Mouse (Mus musculus) MEL (cell line): ENCODE data around the gene Nfatc4. TPM values are rescaled to one million over a fixed set of nuclear protein-coding genes. Genes with fewer than 3 reads are reported as not detected.

Experiments used
- DNase-seq: peaks from one replicate; pipeline ENCODE4 v3.0.0; 2011; ENCODE audit warnings: low read depth, low spot score
- H3K27ac ChIP-seq: 2 replicates; pipeline ENCODE4 v1.5.1; 2012; ENCODE audit warnings: low read depth, mild to moderate bottlenecking, control low read depth, low read length, moderate library complexity; ENCODE audit not compliant: control insufficient read depth
- H3K27me3 ChIP-seq, 2 experiments: fragments of 150-350 bp in 1 of 2; sonication (generic) in 1 of 2; 2 replicates each; pipeline ENCODE4 v1.6.1; 2012; ENCODE audit warnings: low read length in 2 of 2, mild to moderate bottlenecking in 2 of 2, improper control_type of control experiment in 1 of 2, moderate library complexity in 1 of 2; ENCODE audit not compliant: insufficient read depth in 2 of 2, control insufficient read depth in 1 of 2
- H3K36me3 ChIP-seq, 2 experiments: 2 replicates each; pipeline ENCODE4 v1.6.1; 2012 to 2014; ENCODE audit warnings: low read length in 2 of 2, improper control_type of control experiment in 1 of 2, inconsistent platforms in 1 of 2, mild to moderate bottlenecking in 1 of 2; ENCODE audit not compliant: insufficient read depth in 2 of 2, control insufficient read depth in 1 of 2
- H3K4me1 ChIP-seq, 2 experiments: fragments of 150-350 bp in 1 of 2; sonication (generic) in 1 of 2; 2 replicates each; pipeline ENCODE4 v1.6.1; 2012; ENCODE audit warnings: low read length in 2 of 2, improper control_type of control experiment in 1 of 2, mild to moderate bottlenecking in 1 of 2; ENCODE audit not compliant: insufficient read depth in 2 of 2, control insufficient read depth in 1 of 2
- H3K4me3 ChIP-seq, 2 experiments: fragments of 150-350 bp in 1 of 2; sonication (generic) in 1 of 2; 2 replicates each; pipeline ENCODE4 v1.5.1; 2012; ENCODE audit warnings: low read depth in 2 of 2, low read length in 2 of 2, mild to moderate bottlenecking in 2 of 2, moderate library complexity in 2 of 2, control low read depth in 1 of 2, improper control_type of control experiment in 1 of 2; ENCODE audit not compliant: control insufficient read depth in 1 of 2, insufficient read depth in 1 of 2
- H3K79me2 ChIP-seq: 2 replicates; pipeline ENCODE4 v1.6.1; 2012; ENCODE audit warnings: mild to moderate bottlenecking, low read length, moderate library complexity; ENCODE audit not compliant: control insufficient read depth, poor library complexity, insufficient read depth
- H3K9ac ChIP-seq: 2 replicates; pipeline ENCODE4 v1.6.1; 2012; ENCODE audit warnings: low read depth, mild to moderate bottlenecking, control low read depth, low read length, moderate library complexity; ENCODE audit not compliant: control insufficient read depth, poor library complexity, severe bottlenecking
- H3K9me3 ChIP-seq: fragments of 150-350 bp; sonication (generic); replicated peaks from 2 replicates; pipeline ENCODE4 v1.6.1; 2012; ENCODE audit warnings: mild to moderate bottlenecking, low read length, improper control_type of control experiment, moderate library complexity; ENCODE audit not compliant: insufficient read depth
- BHLHE40 ChIP-seq: IDR thresholded peaks from 2 replicates; pipeline ENCODE4 v1.6.1; 2012; ENCODE audit warnings: low read depth, mild to moderate bottlenecking, inconsistent platforms, low read length, improper control_type of control experiment, borderline replicate concordance
- CHD1 ChIP-seq: IDR thresholded peaks from 2 replicates; pipeline ENCODE4 v1.6.1; 2012; ENCODE audit warnings: low read depth, mild to moderate bottlenecking, inconsistent platforms, low read length, improper control_type of control experiment
- CTCF ChIP-seq, 3 experiments: IDR thresholded peaks in 2 of 3; conservative IDR thresholded peaks in 1 of 3; 2 replicates each; pipeline ENCODE4 v1.5.1; 2011 to 2012; ENCODE audit warnings: low read length in 3 of 3, low read depth in 2 of 3, mild to moderate bottlenecking in 2 of 3, improper control_type of control experiment in 1 of 3, inconsistent platforms in 1 of 3, mixed read lengths in 1 of 3, moderate library complexity in 1 of 3; ENCODE audit not compliant: control insufficient read depth in 1 of 3, insufficient read depth in 1 of 3, poor library complexity in 1 of 3, severe bottlenecking in 1 of 3
- EP300 ChIP-seq, 2 experiments: IDR thresholded peaks; 2 replicates each; pipeline ENCODE4 v1.6.1; 2011; ENCODE audit warnings: improper control_type of control experiment in 2 of 2, low read length in 2 of 2, low read depth in 1 of 2, mild to moderate bottlenecking in 1 of 2
- ETS1 ChIP-seq: IDR thresholded peaks from 2 replicates; pipeline ENCODE4 v1.6.1; 2012; ENCODE audit warnings: low read depth, mild to moderate bottlenecking, inconsistent platforms, low read length, improper control_type of control experiment, moderate library complexity
- GABPA ChIP-seq: IDR thresholded peaks from 2 replicates; pipeline ENCODE4 v1.6.1; 2012; ENCODE audit warnings: low read depth, mild to moderate bottlenecking, inconsistent platforms, low read length, improper control_type of control experiment, moderate library complexity
- GATA1 ChIP-seq: IDR thresholded peaks from 2 replicates; pipeline ENCODE4 v1.6.1; 2011; ENCODE audit warnings: low read depth, low read length, improper control_type of control experiment
- HCFC1 ChIP-seq: IDR thresholded peaks from 2 replicates; pipeline ENCODE4 v1.6.1; 2012; ENCODE audit warnings: low read depth, mild to moderate bottlenecking, inconsistent platforms, low read length, improper control_type of control experiment, moderate library complexity
- JUND ChIP-seq: IDR thresholded peaks from 2 replicates; pipeline ENCODE4 v1.6.1; 2011; ENCODE audit warnings: low read depth, mild to moderate bottlenecking, improper control_type of control experiment, low read length
- KAT2A ChIP-seq: conservative IDR thresholded peaks from 2 replicates; pipeline ENCODE4 v1.6.1; 2012; ENCODE audit warnings: low read depth, low read length, improper control_type of control experiment, inconsistent platforms
- MAFK ChIP-seq: IDR thresholded peaks from 2 replicates; pipeline ENCODE4 v1.6.1; 2011; ENCODE audit warnings: low read depth, mild to moderate bottlenecking, low read length, improper control_type of control experiment, borderline replicate concordance
- MAX ChIP-seq: IDR thresholded peaks from 2 replicates; pipeline ENCODE4 v1.6.1; 2011; ENCODE audit warnings: low read length, improper control_type of control experiment
- MAZ ChIP-seq: IDR thresholded peaks from 2 replicates; pipeline ENCODE4 v1.6.1; 2012; ENCODE audit warnings: low read depth, mild to moderate bottlenecking, inconsistent platforms, low read length, improper control_type of control experiment
- MEF2A ChIP-seq: IDR thresholded peaks from 2 replicates; pipeline ENCODE4 v1.6.1; 2014; ENCODE audit warnings: low read depth, mild to moderate bottlenecking, inconsistent platforms, low read length, improper control_type of control experiment; ENCODE audit not compliant: poor library complexity, insufficient replicate concordance, severe bottlenecking; ENCODE audit errors: extremely low read depth
- MXI1 ChIP-seq: IDR thresholded peaks from 2 replicates; pipeline ENCODE4 v1.6.1; 2011; ENCODE audit warnings: mild to moderate bottlenecking, low read depth, low read length, improper control_type of control experiment
- MYB ChIP-seq: IDR thresholded peaks from 2 replicates; pipeline ENCODE4 v1.6.1; 2011; ENCODE audit warnings: mild to moderate bottlenecking, low read depth, low read length, improper control_type of control experiment
- MYC ChIP-seq: IDR thresholded peaks from 2 replicates; pipeline ENCODE4 v1.6.1; 2011; ENCODE audit warnings: low read depth, mild to moderate bottlenecking, low read length, improper control_type of control experiment, moderate library complexity
- NELFE ChIP-seq: IDR thresholded peaks from 2 replicates; pipeline ENCODE4 v1.6.1; 2011; ENCODE audit warnings: low read depth, low read length, improper control_type of control experiment
- NRF1 ChIP-seq: IDR thresholded peaks from 2 replicates; pipeline ENCODE4 v1.6.1; 2014; ENCODE audit warnings: low read depth, mild to moderate bottlenecking, inconsistent platforms, low read length, improper control_type of control experiment, moderate library complexity; ENCODE audit not compliant: poor library complexity, insufficient read depth, severe bottlenecking
- POLR2AphosphoS5 ChIP-seq: IDR thresholded peaks from 2 replicates; pipeline ENCODE4 v1.6.1; 2012; ENCODE audit warnings: low read depth, borderline replicate concordance, mild to moderate bottlenecking, inconsistent platforms, low read length, moderate library complexity, mixed read lengths
- RAD21 ChIP-seq: IDR thresholded peaks from 2 replicates; pipeline ENCODE4 v1.6.1; 2011; ENCODE audit warnings: mild to moderate bottlenecking, low read depth, low read length, improper control_type of control experiment
- SIN3A ChIP-seq: IDR thresholded peaks from 2 replicates; pipeline ENCODE4 v1.6.1; 2012; ENCODE audit warnings: low read length, improper control_type of control experiment, inconsistent platforms
- SMC3 ChIP-seq: IDR thresholded peaks from 2 replicates; pipeline ENCODE4 v1.6.1; 2011; ENCODE audit warnings: low read depth, low read length, improper control_type of control experiment
- TAL1 ChIP-seq: IDR thresholded peaks from 2 replicates; pipeline ENCODE4 v1.6.1; 2012; ENCODE audit warnings: mild to moderate bottlenecking, inconsistent platforms, low read length, moderate library complexity, mixed read lengths
- TBP ChIP-seq: IDR thresholded peaks from 2 replicates; pipeline ENCODE4 v1.8.0; 2011; ENCODE audit warnings: low read depth, low read length, improper control_type of control experiment
- TCF12 ChIP-seq: IDR thresholded peaks from 2 replicates; pipeline ENCODE4 v1.6.1; 2014; ENCODE audit warnings: low read depth, mild to moderate bottlenecking, inconsistent platforms, low read length, improper control_type of control experiment, moderate library complexity
- UBTF ChIP-seq: IDR thresholded peaks from 2 replicates; pipeline ENCODE4 v1.6.1; 2012; ENCODE audit warnings: low read depth, mild to moderate bottlenecking, inconsistent platforms, low read length, improper control_type of control experiment, moderate library complexity, borderline replicate concordance; ENCODE audit not compliant: insufficient read depth
- USF2 ChIP-seq, 2 experiments: IDR thresholded peaks; 2 replicates each; pipeline ENCODE4 v1.6.1; 2011 to 2012; ENCODE audit warnings: improper control_type of control experiment in 2 of 2, low read length in 2 of 2, borderline replicate concordance in 1 of 2, inconsistent platforms in 1 of 2, low read depth in 1 of 2, mild to moderate bottlenecking in 1 of 2; ENCODE audit not compliant: insufficient read depth in 1 of 2
- ZC3H11A ChIP-seq: IDR thresholded peaks from 2 replicates; pipeline ENCODE4 v1.6.1; 2012; ENCODE audit warnings: low read depth, mild to moderate bottlenecking, inconsistent platforms, low read length, improper control_type of control experiment
- ZKSCAN1 ChIP-seq: IDR thresholded peaks from 2 replicates; pipeline ENCODE4 v1.6.1; 2012; ENCODE audit warnings: low read depth, mild to moderate bottlenecking, inconsistent platforms, low read length, improper control_type of control experiment, moderate library complexity
- ZNF384 ChIP-seq: IDR thresholded peaks from 2 replicates; pipeline ENCODE4 v1.6.1; 2012; ENCODE audit warnings: low read depth, mild to moderate bottlenecking, inconsistent platforms, low read length, improper control_type of control experiment
- polyA plus RNA-seq, 2 experiments: library from polyadenylated mRNA; stranded (reverse) in 1 of 2; unstranded in 1 of 2; fragments of >175 nt in 1 of 2; fragments of >200 nt in 1 of 2; gene quantifications; 2 replicates each; pipeline versions ENCODE4 v1.2.1 to v1.2.4; 2012; ENCODE audit warnings: low replicate concordance in 2 of 2, low read depth in 1 of 2; ENCODE audit not compliant: insufficient read length in 2 of 2, insufficient read depth in 1 of 2, missing spikeins in 1 of 2
- total RNA-seq: library from RNA; depleted of rRNA; stranded (reverse); fragments of 300-350 nt; gene quantifications from 2 replicates; pipeline ENCODE4 v1.2.3, GENCODE M21; 2012

The Nfatc4 gene
- total and polyA plus RNA-seq, 3 experiments = 0.27 to 0.71 TPM; not detected in 1

GRCm38 (mm10) chr14:55780736-55781135, 42.2 kb upstream of the Nfatc4 start:
- H3K4me3 ChIP-seq = no peak overlapping the region
- no peaks in the 10 kb centered on the region for H3K79me2 ChIP-seq
- no peaks in the 10 kb centered on the region for H3K9me3 ChIP-seq
- no peak overlapping the region for H3K9ac ChIP-seq
- H3K27ac ChIP-seq = no peak overlapping the region
- DNase-seq = no peak
- TF ChIP-seq MEF2A = no peak
- TF ChIP-seq SMC3 = no peak
- TF ChIP-seq NRF1 = no peak
- no peak for TF ChIP-seq ZC3H11A
- no peak for TF ChIP-seq UBTF
- TF ChIP-seq KAT2A = no peak
- TF ChIP-seq NELFE = no peak
- TF ChIP-seq MAZ = no peak
- no peak for TF ChIP-seq POLR2AphosphoS5
- TF ChIP-seq JUND = no peak
- no peak for TF ChIP-seq MYC
- TF ChIP-seq ZNF384 = no peak
- no peaks in the 10 kb centered on the region for H3K27me3 ChIP-seq
- peaks cover 0 to 7% of the 10 kb centered on the region in 2 experiments; a peak in 2 of 4 replicates for H3K36me3 ChIP-seq
- peaks cover 5 to 12% of the 10 kb centered on the region in 2 experiments; a peak in 3 of 4 replicates for H3K4me1 ChIP-seq

DNA sequence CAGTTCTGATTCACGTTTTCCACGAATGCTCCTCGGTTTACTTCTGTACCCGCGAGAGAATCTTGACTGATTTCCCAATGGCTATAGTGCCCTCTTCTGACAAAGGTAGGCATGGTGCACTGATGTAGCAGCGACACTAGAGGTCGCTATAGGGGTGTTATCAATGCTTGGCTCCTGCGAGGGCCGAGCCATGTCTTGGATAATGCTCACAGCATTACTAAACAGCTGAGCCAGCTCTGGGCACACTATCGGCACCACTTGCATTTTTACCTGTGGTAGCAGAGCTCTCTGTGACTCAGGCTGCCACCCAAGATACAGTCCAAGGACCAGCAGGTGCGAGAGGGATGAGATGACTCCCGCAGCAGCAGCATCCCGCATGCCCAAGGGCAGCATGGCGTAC, 41.6 kb upstream of the Nfatc4 start:
- peak; percentile 86 for DNase-seq
- H3K4me1 ChIP-seq = peaks cover 5 to 12% of the 10 kb centered on the region in 2 experiments; a peak in 3 of 4 replicates
- no peaks in the 10 kb centered on the region for H3K27me3 ChIP-seq
- no peak overlapping the region for H3K27ac ChIP-seq
- H3K9me3 ChIP-seq = no peaks in the 10 kb centered on the region
- no peaks in the 10 kb centered on the region for H3K79me2 ChIP-seq
- peaks cover 0 to 7% of the 10 kb centered on the region in 2 experiments; a peak in 2 of 4 replicates for H3K36me3 ChIP-seq
- H3K4me3 ChIP-seq = no peak overlapping the region
- no peak overlapping the region for H3K9ac ChIP-seq
- TF ChIP-seq SIN3A (peak; percentile 83), GATA1 (peak; percentile 57), UBTF (no peak), JUND (no peak), TAL1 (no peak), HCFC1 (peak; percentile 59), MAX (no peak), USF2 (IDR thresholded peaks at IDR 0.05; ENCODE audit: borderline replicate concordance in 1 of 2, insufficient read depth in 1 of 2, low read depth in 1 of 2, low read length in 2 of 2) (no peak), ETS1 (peak; percentile 29; the same call in 1 of the 2 replicates), BHLHE40 (peak; percentile 61), MAZ (0 out of 2 replicates have a peak, but pooled peaks have one; percentile 26), MYB (no peak), MXI1 (0 out of 2 replicates have a peak, but pooled peaks have one; percentile 49), ZC3H11A (peak; percentile 94), CTCF (IDR thresholded peaks at IDR 0.05 in 2 of 3, conservative IDR thresholded peaks at IDR 0.05 in 1 of 3; ENCODE audit: control insufficient read depth in 1 of 3, insufficient read depth in 1 of 3, low read depth in 2 of 3, low read length in 3 of 3, poor library complexity in 1 of 3, severe bottlenecking in 1 of 3) (peak in 2 of 3 experiments; percentile 98 to 99; a peak in 5 of 6 replicates), CHD1 (no peak), TBP (peak; percentile 53; the same call in 1 of the 2 replicates), EP300 (IDR thresholded peaks at IDR 0.05; ENCODE audit: low read depth in 1 of 2, low read length in 2 of 2) (no peak), NRF1 (no peak), ZKSCAN1 (no peak), GABPA (no peak), TCF12 (0 out of 2 replicates have a peak, but pooled peaks have one; percentile 27), RAD21 (peak; percentile 90), MAFK (no peak)
